Mouse (Mus musculus) E14TG2a.4 (cell line): ENCODE measurements around the gene Atoh1.
A peak's percentile ranks its signal among the peaks of the same experiment; 100 is the strongest.

Experiments
- H3K27me3 ChIP-seq: 2 replicates; pipeline ENCODE4 v1.6.1; 2014; ENCODE audit warnings: low read length, control low read depth; ENCODE audit not compliant: insufficient read depth
- H3K36me3 ChIP-seq: 2 replicates; pipeline ENCODE4 v1.6.1; 2014; ENCODE audit warnings: low read length, control low read depth; ENCODE audit not compliant: insufficient read depth
- H3K4me1 ChIP-seq: replicated peaks from 2 replicates; pipeline ENCODE4 v1.6.1; 2014; ENCODE audit warnings: low read depth, low read length, control low read depth
- H3K4me3 ChIP-seq: replicated peaks from 2 replicates; pipeline ENCODE4 v1.5.1; 2014; ENCODE audit warnings: mild to moderate bottlenecking, low read length
- H3K9me3 ChIP-seq: 2 replicates; pipeline ENCODE4 v1.6.1; 2014; ENCODE audit warnings: low read length, control low read depth
- CTCF ChIP-seq: conservative IDR thresholded peaks from 2 replicates; pipeline ENCODE4 v1.5.1; 2014; ENCODE audit warnings: low read length
- NANOG ChIP-seq: IDR thresholded peaks from 2 replicates; pipeline ENCODE4 v1.6.1; 2014; ENCODE audit warnings: borderline replicate concordance, low read length, mixed read lengths
- POU5F1 ChIP-seq: IDR thresholded peaks from 2 replicates; pipeline ENCODE4 v1.6.1; 2014; ENCODE audit warnings: low read length, borderline replicate concordance

The Atoh1 gene

GRCm38 (mm10) chr6:64730030-64730429, 1.1 kb downstream of the Atoh1 start:
- Histone ChIP-seq H3K36me3 (no peaks in the 10 kb centered on the region), H3K4me1 (peaks cover 48% of the 10 kb centered on the region), H3K27me3 (peaks cover 81% of the 10 kb centered on the region), H3K4me3 (peak overlapping the region; percentile 77), H3K9me3 (peaks cover under 1% of the 10 kb centered on the region; the same call in 1 of the 2 replicates)
- TF ChIP-seq CTCF (no peak), POU5F1 (no peak), NANOG (no peak)

- H3K36me3 ChIP-seq: no peaks in the 10 kb centered on the region
- peaks cover 5% of the 10 kb centered on the region; the same call in 1 of the 2 replicates for H3K9me3 ChIP-seq
- H3K4me3 ChIP-seq: no peak overlapping the region
- H3K4me1 ChIP-seq: peaks cover 53% of the 10 kb centered on the region
- peaks cover 87% of the 10 kb centered on the region for H3K27me3 ChIP-seq
- TF ChIP-seq NANOG (no peak), POU5F1 (no peak), CTCF (no peak)
These were observed 1.6 kb downstream of the Atoh1 start for GRCm38 (mm10) chr6:64730506-64731020.

- Histone ChIP-seq H3K4me3 (no peak overlapping the region), H3K4me1 (peaks cover 53% of the 10 kb centered on the region), H3K9me3 (peaks cover 5% of the 10 kb centered on the region; the same call in 1 of the 2 replicates), H3K27me3 (peaks cover 91% of the 10 kb centered on the region), H3K36me3 (no peaks in the 10 kb centered on the region)
- TF ChIP-seq CTCF: no peak
- no peak for TF ChIP-seq POU5F1
- TF ChIP-seq NANOG: no peak
These were observed 2.2 kb downstream of the Atoh1 start for GRCm38 (mm10) chr6:64731126-64731525.

- peaks cover 95% of the 10 kb centered on the region for H3K27me3 ChIP-seq
- H3K4me3 ChIP-seq: no peak overlapping the region
- H3K4me1 ChIP-seq: peaks cover 53% of the 10 kb centered on the region
- H3K36me3 ChIP-seq: no peaks in the 10 kb centered on the region
- TF ChIP-seq NANOG (no peak), CTCF (no peak), POU5F1 (no peak)
- peaks cover 5% of the 10 kb centered on the region; the same call in 1 of the 2 replicates for H3K9me3 ChIP-seq
These were observed 2.8 kb downstream of the Atoh1 start for GRCm38 (mm10) chr6:64731621-64732320.

- H3K4me1 ChIP-seq: peaks cover 40% of the 10 kb centered on the region
- peaks cover 5% of the 10 kb centered on the region; the same call in 1 of the 2 replicates for H3K9me3 ChIP-seq
- no peak overlapping the region for H3K4me3 ChIP-seq
- no peaks in the 10 kb centered on the region for H3K36me3 ChIP-seq
- peaks cover 86% of the 10 kb centered on the region for H3K27me3 ChIP-seq
- TF ChIP-seq NANOG (no peak), POU5F1 (no peak), CTCF (no peak)
These were observed 4.4 kb downstream of the Atoh1 start for GRCm38 (mm10) chr6:64733311-64733710.

GRCm38 (mm10) chr6:64734441-64735320, 5.8 kb downstream of the Atoh1 start:
- peaks cover 84% of the 10 kb centered on the region for H3K27me3 ChIP-seq
- peak overlapping the region; percentile 79 for H3K4me3 ChIP-seq
- TF ChIP-seq POU5F1 (no peak), NANOG (no peak; the same call in 1 of the 2 replicates), CTCF (no peak)
- peaks cover 30% of the 10 kb centered on the region for H3K4me1 ChIP-seq
- no peaks in the 10 kb centered on the region for H3K36me3 ChIP-seq
- peaks cover 5% of the 10 kb centered on the region; the same call in 1 of the 2 replicates for H3K9me3 ChIP-seq

GRCm38 (mm10) chr6:64736317-64736716, 7.4 kb downstream of the Atoh1 start:
- TF ChIP-seq NANOG: no peak
- TF ChIP-seq CTCF: no peak
- no peak for TF ChIP-seq POU5F1
- peaks cover 5% of the 10 kb centered on the region; the same call in 1 of the 2 replicates for H3K9me3 ChIP-seq
- H3K36me3 ChIP-seq: no peaks in the 10 kb centered on the region
- H3K4me1 ChIP-seq: peaks cover 19% of the 10 kb centered on the region
- H3K27me3 ChIP-seq: peaks cover 81% of the 10 kb centered on the region
- no peak overlapping the region for H3K4me3 ChIP-seq

- H3K9me3 ChIP-seq: no peaks in the 10 kb centered on the region
- H3K4me3 ChIP-seq: no peak overlapping the region
- TF ChIP-seq NANOG (no peak), CTCF (no peak), POU5F1 (no peak)
- peaks cover 33% of the 10 kb centered on the region for H3K27me3 ChIP-seq
- no peaks in the 10 kb centered on the region for H3K36me3 ChIP-seq
- no peaks in the 10 kb centered on the region for H3K4me1 ChIP-seq
These were observed 14.1 kb downstream of the Atoh1 start for GRCm38 (mm10) chr6:64742915-64743489.
